14 mouse cellular contexts compared by ENCODE assay signal in genomic region chr19:29840642-29841041, GRCm38 (mm10). TPM values are rescaled to one million over a fixed set of nuclear protein-coding genes. Genes with fewer than 3 reads are reported as not detected.
DNase-seq lines count a peak whose midpoint lies in the region; ATAC-seq and TF ChIP-seq lines count a peak whose summit lies in the region.
"Had no signal": no experiment of that assay in that cellular context is flagged by ENCODE, and none has a peak within 500 bp of the region (broad histone marks: within the 10 kb centered on the region; RNA-seq: fewer than 3 reads in every experiment).

No protein-coding gene starts in this region.

- TF ChIP-seq CTCF in gastrocnemius, adult 2 months (IDR thresholded peaks at IDR 0.05): no peak
- no peak for TF ChIP-seq CTCF in liver, adult 2 months (IDR thresholded peaks at IDR 0.05; ENCODE audit: low read depth, low read length)
- 0 out of 2 replicates have a peak, but pooled peaks have one; percentile 3 for TF ChIP-seq CTCF in stomach, postnatal 0 days (IDR thresholded peaks at IDR 0.05; ENCODE audit: low read depth)

- H3K9ac ChIP-seq in liver, adult 2 months (ENCODE audit: low read depth, low read length): no peak overlapping the region
- no peak overlapping the region for H3K9ac ChIP-seq in liver, embryonic 12.5 days
- H3K9ac ChIP-seq in stomach, postnatal 0 days (ENCODE audit: low read length): no peak overlapping the region
- H3K9ac ChIP-seq: heart, embryonic 15.5 days; liver, embryonic 14.5 days had no signal

- no peak overlapping the region for H3K4me2 ChIP-seq in liver, embryonic 12.5 days
- H3K4me2 ChIP-seq in stomach, postnatal 0 days (replicated peaks; ENCODE audit: low read depth): no peak overlapping the region
- H3K4me2 ChIP-seq: heart, embryonic 15.5 days; midbrain, embryonic 11.5 days had no signal

- no peak overlapping the region for H3K4me3 ChIP-seq in gastrocnemius, adult 2 months
- H3K4me3 ChIP-seq in liver, adult 2 months (ENCODE audit: insufficient read depth, low read depth, low read length): no peak overlapping the region
- no peak overlapping the region for H3K4me3 ChIP-seq in liver, embryonic 12.5 days
- H3K4me3 ChIP-seq in stomach, postnatal 0 days (ENCODE audit: low read depth, low read length): no peak overlapping the region
- H3K4me3 ChIP-seq: heart, embryonic 15.5 days had no signal

- peak; percentile 32 for DNase-seq in gastrocnemius, adult 2 months
- no peak for DNase-seq in gastrocnemius, postnatal 10 days
- peak; percentile 72 for DNase-seq in liver, adult 2 months (ENCODE audit: extremely low read depth, low read depth, low spot score)
- DNase-seq in layer of hippocampus, adult 9-11 months: peak; percentile 42
- DNase-seq in stomach, postnatal 0 days (ENCODE audit: low spot score): no peak
- DNase-seq in spleen, adult 12 weeks (ENCODE audit: low spot score): no peak
- no peak for DNase-seq in yolk sac, embryonic 10.5 days (ENCODE audit: low spot score)
- DNase-seq: adrenal gland, postnatal 10 days; kidney, postnatal 14 days; thymus, postnatal 14 days had no signal

- H3K36me3 ChIP-seq in liver, adult 2 months (ENCODE audit: control insufficient read depth, insufficient read depth, low read length): no peaks in the 10 kb centered on the region
- H3K36me3 ChIP-seq in liver, embryonic 12.5 days: no peaks in the 10 kb centered on the region
- H3K36me3 ChIP-seq in stomach, postnatal 0 days (ENCODE audit: control insufficient read depth, insufficient read depth, low read length): no peaks in the 10 kb centered on the region
- H3K36me3 ChIP-seq: heart, embryonic 15.5 days had no signal

- no peak for TF ChIP-seq EP300 in stomach, postnatal 0 days (optimal IDR thresholded peaks at IDR 0.05)

- H3K27ac ChIP-seq in gastrocnemius, adult 2 months: no peak overlapping the region
- no peak overlapping the region for H3K27ac ChIP-seq in liver, adult 2 months (replicated peaks; ENCODE audit: insufficient read depth, low read depth, low read length)
- no peak overlapping the region for H3K27ac ChIP-seq in liver, embryonic 12.5 days
- H3K27ac ChIP-seq in stomach, postnatal 0 days (replicated peaks): no peak overlapping the region
- H3K27ac ChIP-seq: heart, embryonic 15.5 days; liver, embryonic 14.5 days had no signal

- no peak for TF ChIP-seq POLR2A in liver, adult 2 months (IDR thresholded peaks at IDR 0.05; ENCODE audit: extremely low read depth, insufficient read depth, low read length)

- H3K79me2 ChIP-seq in liver, adult 2 months (ENCODE audit: control insufficient read depth, insufficient read depth, low read length): no peaks in the 10 kb centered on the region

- H3K9me3 ChIP-seq in liver, embryonic 12.5 days (replicated peaks): no peaks in the 10 kb centered on the region
- H3K9me3 ChIP-seq in stomach, postnatal 0 days (ENCODE audit: control insufficient read depth, low read length): no peaks in the 10 kb centered on the region
- H3K9me3 ChIP-seq: heart, embryonic 15.5 days had no signal

- intact Hi-C loops in gastrocnemius, adult 2 months (cut with DNase I): no loop called here

- no peaks in the 10 kb centered on the region for H3K27me3 ChIP-seq in liver, adult 2 months (ENCODE audit: control insufficient read depth, insufficient read depth, low read length)
- no peaks in the 10 kb centered on the region for H3K27me3 ChIP-seq in liver, embryonic 12.5 days (replicated peaks)
- no peaks in the 10 kb centered on the region for H3K27me3 ChIP-seq in stomach, postnatal 0 days (ENCODE audit: control insufficient read depth, insufficient read depth, low read length)
- H3K27me3 ChIP-seq: heart, embryonic 15.5 days had no signal

- 68% methylated on average over 4 of the region's 4 CpGs for WGBS in liver, adult 2 months
- 79% methylated on average over 4 of the region's 4 CpGs for WGBS in liver, embryonic 12.5 days (ENCODE audit: insufficient replicate concordance)
- WGBS in stomach, postnatal 0 days: 55% methylated on average over 4 of the region's 4 CpGs

- H3K4me1 ChIP-seq in liver, adult 2 months (ENCODE audit: control insufficient read depth, insufficient read depth, low read length): no peaks in the 10 kb centered on the region; the same call in 1 of the 2 replicates
- no peaks in the 10 kb centered on the region for H3K4me1 ChIP-seq in liver, embryonic 12.5 days
- peaks cover 4% of the 10 kb centered on the region; the same call in 1 of the 2 replicates for H3K4me1 ChIP-seq in stomach, postnatal 0 days (replicated peaks; ENCODE audit: control insufficient read depth, insufficient read depth)
- H3K4me1 ChIP-seq: heart, embryonic 15.5 days had no signal

- no peak for ATAC-seq in liver, embryonic 12.5 days
- no peak; the same call in 1 of the 2 replicates for ATAC-seq in stomach, postnatal 0 days (ENCODE audit: low FRiP score, low TSS enrichment)

RNA-seq across cellular contexts. Expression of gene Ranbp6, which starts 27.9 kb away (rescaled TPM):
- 10 to 100 TPM; 10.2 to 11.1 TPM for total RNA-seq in gastrocnemius, adult 2 months (2021)
- total RNA-seq in gastrocnemius, postnatal 10 days (2021): 1 to 10 TPM; 8.0 to 9.0 TPM
- total RNA-seq in liver, adult 2 months (2014; rRNA removed): 8.6 and 11.1 TPM in 2 replicates
- 1.6 and 1.8 TPM in 2 replicates for polyA plus RNA-seq in liver, adult 2 months (2012; rRNA removed)
- polyA plus RNA-seq in liver, embryonic 12.5 days (2016; fragmentation: Nextera tagmentation; extraction: Ambion mirVana): 9.7 and 9.9 TPM in 2 replicates
- 7.4 and 7.8 TPM in 2 replicates for polyA plus RNA-seq in stomach, postnatal 0 days (2015; fragmentation: Nextera tagmentation; extraction: Ambion mirVana)

RNA-seq across cellular contexts. Expression of gene 9930021J03Rik, which starts 34.9 kb away (rescaled TPM):
- total RNA-seq in gastrocnemius, adult 2 months (2021): 10 to 100 TPM; 11.8 to 14.4 TPM
- 10 to 100 TPM; 12.4 to 16.1 TPM for total RNA-seq in gastrocnemius, postnatal 10 days (2021)
- total RNA-seq in liver, adult 2 months (2014; rRNA removed): 8.8 and 9.7 TPM in 2 replicates
- polyA plus RNA-seq in liver, adult 2 months (2012; rRNA removed): 3.2 and 4.3 TPM in 2 replicates
- polyA plus RNA-seq in liver, embryonic 12.5 days (2016; fragmentation: Nextera tagmentation; extraction: Ambion mirVana): 2.2 and 2.4 TPM in 2 replicates
- polyA plus RNA-seq in stomach, postnatal 0 days (2015; fragmentation: Nextera tagmentation; extraction: Ambion mirVana): 2.8 and 3.0 TPM in 2 replicates

Comparison
In these comparisons a context has a peak if more than half of its experiments do, and no peak if none do; other contexts are left out.
1. DNase-seq: peak in gastrocnemius, adult 2 months (single experiment), liver, adult 2 months (single experiment) and layer of hippocampus, adult 9-11 months (single experiment); none in gastrocnemius, postnatal 10 days (single experiment), stomach, postnatal 0 days (single experiment), spleen, adult 12 weeks (single experiment) and yolk sac, embryonic 10.5 days (single experiment).